Mouse (Mus musculus): Measurements from ENCODE around the gene Gpr15. TPM values are rescaled to one million over a fixed set of nuclear protein-coding genes. Genes with fewer than 3 reads are reported as not detected.
A peak's percentile ranks its signal among the peaks of the same experiment; 100 is the strongest.

Gpr15 gene
- polyA plus RNA-seq, 1 experiment from 2014 or later: not detected

GRCm38 (mm10) chr16:58675256-58675655 lies 43.6 kb downstream of the Gpr15 start:
- no peaks in the 10 kb centered on the region for H3K9me3 ChIP-seq (replicated peaks; ENCODE audit: control insufficient read depth, low read length)
- no peak for DNase-seq (ENCODE audit: low spot score)
- no peak overlapping the region for H3K4me3 ChIP-seq (ENCODE audit: low read depth, low read length)
- no peak overlapping the region for H3K9ac ChIP-seq (replicated peaks; ENCODE audit: low read length)
- H3K27ac ChIP-seq (replicated peaks; ENCODE audit: low read depth, low read length): no peak overlapping the region
- no peak overlapping the region for H3K4me2 ChIP-seq (ENCODE audit: low read depth, low read length)
- 96% methylated on average over 13 of the region's 13 CpGs for WGBS
- no peaks in the 10 kb centered on the region for H3K27me3 ChIP-seq (ENCODE audit: control insufficient read depth, insufficient read depth, low read length)
- H3K4me1 ChIP-seq (ENCODE audit: control insufficient read depth, insufficient read depth, low read length): no peaks in the 10 kb centered on the region
- peaks cover 4% of the 10 kb centered on the region; the same call in 1 of the 2 replicates for H3K36me3 ChIP-seq (replicated peaks; ENCODE audit: control insufficient read depth, insufficient read depth, low read depth, low read length)
- no peak for ATAC-seq (replicated peaks; ENCODE audit: insufficient number of reproducible peaks, low FRiP score, low TSS enrichment, low read depth)

- ATAC-seq (replicated peaks; ENCODE audit: insufficient number of reproducible peaks, low FRiP score, low TSS enrichment, low read depth): no peak
Observed at GRCm38 (mm10) chr16:58673811-58674410, 45.0 kb downstream of the Gpr15 start.

GRCm38 (mm10) chr16:58672396-58672795 lies 46.5 kb downstream of the Gpr15 start:
- Histone ChIP-seq H3K27me3 (ENCODE audit: control insufficient read depth, insufficient read depth, low read length) (no peaks in the 10 kb centered on the region), H3K4me1 (ENCODE audit: control insufficient read depth, insufficient read depth, low read length) (no peaks in the 10 kb centered on the region), H3K9me3 (replicated peaks; ENCODE audit: control insufficient read depth, low read length) (no peaks in the 10 kb centered on the region), H3K4me3 (ENCODE audit: low read depth, low read length) (no peak overlapping the region), H3K4me2 (ENCODE audit: low read depth, low read length) (no peak overlapping the region), H3K27ac (replicated peaks; ENCODE audit: low read depth, low read length) (no peak overlapping the region), H3K9ac (replicated peaks; ENCODE audit: low read length) (no peak overlapping the region), H3K36me3 (replicated peaks; ENCODE audit: control insufficient read depth, insufficient read depth, low read depth, low read length) (peaks cover 4% of the 10 kb centered on the region; the same call in 1 of the 2 replicates)
- WGBS: 93% methylated on average over 13 of the region's 13 CpGs
- ATAC-seq (replicated peaks; ENCODE audit: insufficient number of reproducible peaks, low FRiP score, low TSS enrichment, low read depth) (no peak), DNase-seq (ENCODE audit: low spot score) (no peak)

More at GRCm38 (mm10) chr16:58673811-58674410, 45.0 kb downstream of the Gpr15 start:
- Histone ChIP-seq H3K9me3 (replicated peaks; ENCODE audit: control insufficient read depth, low read length) (no peaks in the 10 kb centered on the region), H3K9ac (replicated peaks; ENCODE audit: low read length) (no peak overlapping the region), H3K27ac (replicated peaks; ENCODE audit: low read depth, low read length) (no peak overlapping the region), H3K4me1 (ENCODE audit: control insufficient read depth, insufficient read depth, low read length) (no peaks in the 10 kb centered on the region), H3K36me3 (replicated peaks; ENCODE audit: control insufficient read depth, insufficient read depth, low read depth, low read length) (peaks cover 4% of the 10 kb centered on the region; the same call in 1 of the 2 replicates), H3K4me3 (ENCODE audit: low read depth, low read length) (no peak overlapping the region), H3K27me3 (ENCODE audit: control insufficient read depth, insufficient read depth, low read length) (no peaks in the 10 kb centered on the region), H3K4me2 (ENCODE audit: low read depth, low read length) (no peak overlapping the region)
- DNase-seq (ENCODE audit: low spot score): no peak
- WGBS: 95% methylated on average over 15 of the region's 15 CpGs

GRCm38 (mm10) chr16:58671212-58671985 lies 47.5 kb downstream of the Gpr15 start:
- Histone ChIP-seq H3K27ac (replicated peaks; ENCODE audit: low read depth, low read length) (no peak overlapping the region), H3K9ac (replicated peaks; ENCODE audit: low read length) (peak overlapping the region; percentile 89; the same call in 1 of the 2 replicates), H3K4me3 (ENCODE audit: low read depth, low read length) (peak overlapping the region; percentile 94; the same call in 1 of the 2 replicates), H3K4me1 (ENCODE audit: control insufficient read depth, insufficient read depth, low read length) (no peaks in the 10 kb centered on the region), H3K27me3 (ENCODE audit: control insufficient read depth, insufficient read depth, low read length) (no peaks in the 10 kb centered on the region), H3K9me3 (replicated peaks; ENCODE audit: control insufficient read depth, low read length) (no peaks in the 10 kb centered on the region), H3K4me2 (ENCODE audit: low read depth, low read length) (peak overlapping the region; percentile 77), H3K36me3 (replicated peaks; ENCODE audit: control insufficient read depth, insufficient read depth, low read depth, low read length) (peaks cover 4% of the 10 kb centered on the region; the same call in 1 of the 2 replicates)
- ATAC-seq (replicated peaks; ENCODE audit: insufficient number of reproducible peaks, low FRiP score, low TSS enrichment, low read depth) (no peak), DNase-seq (ENCODE audit: low spot score) (no peak)
- WGBS: 70% methylated on average over 8 of the region's 8 CpGs

GRCm38 (mm10) chr16:58670643-58671042 lies 48.2 kb downstream of the Gpr15 start:
- H3K4me2 ChIP-seq (ENCODE audit: low read depth, low read length): peak overlapping the region; percentile 77
- peaks cover 4% of the 10 kb centered on the region; the same call in 1 of the 2 replicates for H3K36me3 ChIP-seq (replicated peaks; ENCODE audit: control insufficient read depth, insufficient read depth, low read depth, low read length)
- peak overlapping the region; percentile 89 for H3K9ac ChIP-seq (replicated peaks; ENCODE audit: low read length)
- DNase-seq (ENCODE audit: low spot score) (peak; percentile 18), ATAC-seq (replicated peaks; ENCODE audit: insufficient number of reproducible peaks, low FRiP score, low TSS enrichment, low read depth) (peak; percentile 35)
- peak overlapping the region; percentile 94 for H3K4me3 ChIP-seq (ENCODE audit: low read depth, low read length)
- H3K27me3 ChIP-seq (ENCODE audit: control insufficient read depth, insufficient read depth, low read length): no peaks in the 10 kb centered on the region
- 1% methylated on average over 24 of the region's 25 CpGs for WGBS
- H3K27ac ChIP-seq (replicated peaks; ENCODE audit: low read depth, low read length): 0 out of 2 replicates have a peak overlapping the region, but pooled peaks have one; percentile 59
- no peaks in the 10 kb centered on the region for H3K4me1 ChIP-seq (ENCODE audit: control insufficient read depth, insufficient read depth, low read length)
- H3K9me3 ChIP-seq (replicated peaks; ENCODE audit: control insufficient read depth, low read length): no peaks in the 10 kb centered on the region

- peaks cover 4% of the 10 kb centered on the region; the same call in 1 of the 2 replicates for H3K36me3 ChIP-seq (replicated peaks; ENCODE audit: control insufficient read depth, insufficient read depth, low read depth, low read length)
- under 1% methylated on average over 47 of the region's 51 CpGs for WGBS
Observed at GRCm38 (mm10) chr16:58669917-58670630, 48.8 kb downstream of the Gpr15 start, which contains the start of gene Cpox. TSS of gene Cpox (plus strand) at chr16:58670292.

GRCm38 (mm10) chr16:58669264-58669663 lies 49.6 kb downstream of the Gpr15 start:
- Histone ChIP-seq H3K4me1 (ENCODE audit: control insufficient read depth, insufficient read depth, low read length) (no peaks in the 10 kb centered on the region), H3K9ac (replicated peaks; ENCODE audit: low read length) (no peak overlapping the region), H3K27ac (replicated peaks; ENCODE audit: low read depth, low read length) (no peak overlapping the region), H3K9me3 (replicated peaks; ENCODE audit: control insufficient read depth, low read length) (no peaks in the 10 kb centered on the region), H3K36me3 (replicated peaks; ENCODE audit: control insufficient read depth, insufficient read depth, low read depth, low read length) (peaks cover 4% of the 10 kb centered on the region; the same call in 1 of the 2 replicates), H3K27me3 (ENCODE audit: control insufficient read depth, insufficient read depth, low read length) (no peaks in the 10 kb centered on the region), H3K4me2 (ENCODE audit: low read depth, low read length) (no peak overlapping the region), H3K4me3 (ENCODE audit: low read depth, low read length) (no peak overlapping the region)
- DNase-seq (ENCODE audit: low spot score): no peak
- WGBS: 64% methylated on average over 5 of the region's 5 CpGs
- ATAC-seq (replicated peaks; ENCODE audit: insufficient number of reproducible peaks, low FRiP score, low TSS enrichment, low read depth): no peak

More at GRCm38 (mm10) chr16:58669917-58670630, 48.8 kb downstream of the Gpr15 start, which contains the start of gene Cpox:
- peak; percentile 87 for DNase-seq (ENCODE audit: low spot score)
- Histone ChIP-seq H3K27me3 (ENCODE audit: control insufficient read depth, insufficient read depth, low read length) (no peaks in the 10 kb centered on the region), H3K4me1 (ENCODE audit: control insufficient read depth, insufficient read depth, low read length) (no peaks in the 10 kb centered on the region), H3K9ac (replicated peaks; ENCODE audit: low read length) (peak within 1 kb of the TSS; percentile 89), H3K4me2 (ENCODE audit: low read depth, low read length) (peak within 1 kb of the TSS; percentile 77), H3K4me3 (ENCODE audit: low read depth, low read length) (peak within 1 kb of the TSS; percentile 94), H3K9me3 (replicated peaks; ENCODE audit: control insufficient read depth, low read length) (no peaks in the 10 kb centered on the region), H3K27ac (replicated peaks; ENCODE audit: low read depth, low read length) (peak within 1 kb of the TSS; percentile 59; the same call in 1 of the 2 replicates)
- peak; percentile 99 for ATAC-seq (replicated peaks; ENCODE audit: insufficient number of reproducible peaks, low FRiP score, low TSS enrichment, low read depth)
